Mouse (Mus musculus) myocyte (in vitro differentiated cells): ENCODE data around the gene Qars.

Experiments
- POLR2A ChIP-seq: IDR thresholded peaks from one replicate; pipeline ENCODE4 v1.6.1; 2011; ENCODE audit warnings: low read depth, mild to moderate bottlenecking, control low read depth, moderate library complexity; ENCODE audit not compliant: insufficient read length
- POLR2AphosphoS2 ChIP-seq: IDR thresholded peaks from one replicate; pipeline ENCODE4 v1.6.1; 2011; ENCODE audit warnings: low read depth, control low read depth; ENCODE audit not compliant: insufficient read length
- REST ChIP-seq: IDR thresholded peaks from one replicate; pipeline ENCODE4 v1.6.1; 2011; ENCODE audit warnings: mild to moderate bottlenecking, control low read depth, moderate library complexity; ENCODE audit not compliant: insufficient read depth, insufficient read length
- TCF12 ChIP-seq: IDR thresholded peaks from one replicate; pipeline ENCODE4 v1.6.1; 2011; ENCODE audit warnings: mild to moderate bottlenecking, control low read depth; ENCODE audit not compliant: poor library complexity, insufficient read depth, severe bottlenecking
- USF1 ChIP-seq: IDR thresholded peaks from one replicate; pipeline ENCODE4 v1.6.1; 2011; ENCODE audit warnings: low read depth, mild to moderate bottlenecking, control low read depth, moderate library complexity

- TF ChIP-seq POLR2A: peak; percentile 59
- peak; percentile 56 for TF ChIP-seq POLR2AphosphoS2
- TF ChIP-seq TCF12: no peak
- no peak for TF ChIP-seq USF1
- no peak for TF ChIP-seq REST
These were observed 28.8 kb upstream of the Qars start for GRCm38 (mm10) chr9:108478638-108479156.
